Mouse (Mus musculus) fat pad, adult 2 months (tissue): Measurements from ENCODE around the gene Dupd1.

Experiments used
- DNase-seq: peaks from one replicate; pipeline ENCODE4 v3.0.0-alpha.2; 2011; ENCODE audit warnings: low read depth, low spot score; ENCODE audit errors: extremely low read depth

Dupd1 gene

GRCm38 (mm10) chr14:21714486-21714885 is at the start of gene Dupd1:
Gene Dupd1 (minus strand): TSS chr14:21714576.
- no peak for DNase-seq

GRCm38 (mm10) chr14:21763736-21764135 is 49.4 kb upstream of the Dupd1 start:
- no peak for DNase-seq

- no peak for DNase-seq
Measured at GRCm38 (mm10) chr14:21761560-21761959, 47.2 kb upstream of the Dupd1 start.

GRCm38 (mm10) chr14:21753367-21753766 is 39.0 kb upstream of the Dupd1 start:
- DNase-seq = no peak

- no peak for DNase-seq
Measured at GRCm38 (mm10) chr14:21752411-21752810, 38.0 kb upstream of the Dupd1 start.

GRCm38 (mm10) chr14:21750881-21751542 is 36.6 kb upstream of the Dupd1 start, which contains the start of gene Dusp13:
Gene Dusp13 (minus strand): TSS chr14:21751181.
- no peak for DNase-seq

- no peak for DNase-seq
Measured at GRCm38 (mm10) chr14:21750008-21750880, 35.9 kb upstream of the Dupd1 start, which contains the start of gene Samd8. Gene Samd8 (plus strand): TSS chr14:21750531.

GRCm38 (mm10) chr14:21748142-21748870 is 33.9 kb upstream of the Dupd1 start:
- DNase-seq = no peak

GRCm38 (mm10) chr14:21747436-21748141 is 33.2 kb upstream of the Dupd1 start:
- DNase-seq = no peak

GRCm38 (mm10) chr14:21746846-21747245 is 32.5 kb upstream of the Dupd1 start:
- DNase-seq = no peak

GRCm38 (mm10) chr14:21746251-21746650 is 31.9 kb upstream of the Dupd1 start:
- no peak for DNase-seq

- no peak for DNase-seq
Measured at GRCm38 (mm10) chr14:21745149-21745548, 30.8 kb upstream of the Dupd1 start.

GRCm38 (mm10) chr14:21744169-21744568 is 29.8 kb upstream of the Dupd1 start:
- no peak for DNase-seq

GRCm38 (mm10) chr14:21742441-21742840 is 28.1 kb upstream of the Dupd1 start:
- DNase-seq = no peak

GRCm38 (mm10) chr14:21741786-21742185 is 27.4 kb upstream of the Dupd1 start:
- no peak for DNase-seq

GRCm38 (mm10) chr14:21741314-21741713 is 26.9 kb upstream of the Dupd1 start:
- DNase-seq = no peak

GRCm38 (mm10) chr14:21740345-21740744 is 26.0 kb upstream of the Dupd1 start:
- no peak for DNase-seq

GRCm38 (mm10) chr14:21733131-21733905 is 18.9 kb upstream of the Dupd1 start:
- no peak for DNase-seq

GRCm38 (mm10) chr14:21729936-21730335 is 15.6 kb upstream of the Dupd1 start:
- no peak for DNase-seq
